In genomic region chr5:64666256-64666655, GRCm38 (mm10) we compare ENCODE assay signal across 18 mouse cellular contexts.
DNase-seq lines count a peak whose midpoint lies in the region; ATAC-seq and TF ChIP-seq lines count a peak whose summit lies in the region.
"Had no signal": no experiment of that assay in that cellular context is flagged by ENCODE, and none has a peak within 500 bp of the region (broad histone marks: within the 10 kb centered on the region; RNA-seq: fewer than 3 reads in every experiment).

No protein-coding gene starts in this region.

- no peaks in the 10 kb centered on the region for H3K79me2 ChIP-seq in liver, adult 2 months (ENCODE audit: control insufficient read depth, insufficient read depth, low read length)

- 45% methylated on average over 3 of the region's 3 CpGs for WGBS in heart, embryonic 11.5 days (ENCODE audit: insufficient replicate concordance)
- WGBS in liver, adult 2 months = 58% methylated on average over 3 of the region's 3 CpGs
- WGBS in liver, embryonic 11.5 days = 69% methylated on average over 3 of the region's 3 CpGs
- WGBS in kidney, postnatal 0 days = 24% methylated on average over 3 of the region's 3 CpGs
- WGBS in limb, embryonic 14.5 days = 30% methylated on average over 3 of the region's 3 CpGs

- peak; percentile 33 to 37 for DNase-seq in heart, adult 18-20 months
- DNase-seq in liver, adult 2 months (ENCODE audit: extremely low read depth, low read depth, low spot score) = peak; percentile 13
- no peak for DNase-seq in liver, embryonic 11.5 days (ENCODE audit: low spot score)
- peak; percentile 79 for DNase-seq in kidney, postnatal 0 days (ENCODE audit: low spot score)
- peak; percentile 37 for DNase-seq in limb, embryonic 14.5 days (ENCODE audit: low spot score)
- no peak for DNase-seq in layer of hippocampus, postnatal 25 days (ENCODE audit: extremely low spot score in 1 of 2, low spot score in 1 of 2)
- DNase-seq in layer of hippocampus, adult 11-12 months (ENCODE audit: low spot score) = no peak
- DNase-seq: cerebellum, postnatal 14 days; layer of hippocampus, adult 9-11 months; midbrain, embryonic 14.5 days; retina, postnatal 1 day; thymus, adult 18-20 months had no signal

- no peak overlapping the region for H3K27ac ChIP-seq in heart, embryonic 11.5 days (ENCODE audit: low read depth, low read length)
- no peak overlapping the region for H3K27ac ChIP-seq in liver, adult 2 months (replicated peaks; ENCODE audit: insufficient read depth, low read depth, low read length)
- H3K27ac ChIP-seq in liver, embryonic 11.5 days (ENCODE audit: low read depth, low read length) = no peak overlapping the region
- H3K27ac ChIP-seq in kidney, postnatal 0 days = peak overlapping the region; percentile 42; the same call in 1 of the 2 replicates
- H3K27ac ChIP-seq in limb, embryonic 14.5 days (replicated peaks; ENCODE audit: low read depth, low read length) = no peak overlapping the region
- H3K27ac ChIP-seq: forebrain, embryonic 13.5 days; heart, embryonic 15.5 days; hindbrain, embryonic 12.5 days had no signal

- H3K27me3 ChIP-seq in heart, embryonic 11.5 days (ENCODE audit: control insufficient read depth, insufficient read depth, low read length) = no peaks in the 10 kb centered on the region
- H3K27me3 ChIP-seq in liver, adult 2 months (ENCODE audit: control insufficient read depth, insufficient read depth, low read length) = no peaks in the 10 kb centered on the region
- no peaks in the 10 kb centered on the region for H3K27me3 ChIP-seq in liver, embryonic 11.5 days (replicated peaks; ENCODE audit: control insufficient read depth, insufficient read depth, low read length)
- no peaks in the 10 kb centered on the region for H3K27me3 ChIP-seq in kidney, postnatal 0 days (ENCODE audit: insufficient read depth, low read length)
- H3K27me3 ChIP-seq in limb, embryonic 14.5 days (ENCODE audit: control insufficient read depth, insufficient read depth, low read length) = no peaks in the 10 kb centered on the region
- H3K27me3 ChIP-seq: forebrain, embryonic 13.5 days; heart, embryonic 15.5 days; hindbrain, embryonic 12.5 days; liver, embryonic 12.5 days had no signal

- no peak for TF ChIP-seq CTCF in liver, adult 2 months (IDR thresholded peaks at IDR 0.05; ENCODE audit: low read depth, low read length)
- TF ChIP-seq CTCF in kidney, postnatal 0 days (IDR thresholded peaks at IDR 0.05; ENCODE audit: low read depth) = peak; percentile 19; the same call in 1 of the 2 replicates

- no peak overlapping the region for H3K9ac ChIP-seq in heart, embryonic 11.5 days (ENCODE audit: low read depth, low read length)
- H3K9ac ChIP-seq in liver, adult 2 months (ENCODE audit: low read depth, low read length) = no peak overlapping the region
- no peak overlapping the region for H3K9ac ChIP-seq in liver, embryonic 11.5 days (ENCODE audit: low read depth, low read length)
- H3K9ac ChIP-seq in kidney, postnatal 0 days (ENCODE audit: low read depth, low read length) = no peak overlapping the region
- no peak overlapping the region for H3K9ac ChIP-seq in limb, embryonic 14.5 days (ENCODE audit: low read depth, low read length, severe bottlenecking)
- H3K9ac ChIP-seq: forebrain, embryonic 13.5 days; heart, embryonic 15.5 days; hindbrain, embryonic 12.5 days; liver, embryonic 12.5 days had no signal

- no peak overlapping the region for H3K4me3 ChIP-seq in heart, embryonic 11.5 days (ENCODE audit: low read depth, low read length)
- no peak overlapping the region for H3K4me3 ChIP-seq in liver, adult 2 months (ENCODE audit: insufficient read depth, low read depth, low read length)
- no peak overlapping the region for H3K4me3 ChIP-seq in liver, embryonic 11.5 days (ENCODE audit: low read depth, low read length)
- no peak overlapping the region for H3K4me3 ChIP-seq in kidney, postnatal 0 days (replicated peaks; ENCODE audit: low read depth, low read length)
- no peak overlapping the region for H3K4me3 ChIP-seq in limb, embryonic 14.5 days (replicated peaks; ENCODE audit: low read length)
- H3K4me3 ChIP-seq: forebrain, embryonic 13.5 days; heart, embryonic 15.5 days; hindbrain, embryonic 12.5 days; liver, embryonic 12.5 days had no signal

- no peaks in the 10 kb centered on the region for H3K36me3 ChIP-seq in heart, embryonic 11.5 days (ENCODE audit: control insufficient read depth, insufficient read depth, low read length)
- H3K36me3 ChIP-seq in liver, adult 2 months (ENCODE audit: control insufficient read depth, insufficient read depth, low read length) = no peaks in the 10 kb centered on the region
- no peaks in the 10 kb centered on the region for H3K36me3 ChIP-seq in liver, embryonic 11.5 days (ENCODE audit: control insufficient read depth, insufficient read depth, low read length)
- no peaks in the 10 kb centered on the region for H3K36me3 ChIP-seq in kidney, postnatal 0 days (ENCODE audit: insufficient read depth, low read length)
- H3K36me3 ChIP-seq in limb, embryonic 14.5 days (ENCODE audit: control insufficient read depth, insufficient read depth, low read length) = no peaks in the 10 kb centered on the region
- H3K36me3 ChIP-seq: heart, embryonic 15.5 days; hindbrain, embryonic 12.5 days; liver, embryonic 12.5 days had no signal

- no peak for ATAC-seq in heart, embryonic 11.5 days (replicated peaks; ENCODE audit: insufficient number of reproducible peaks, low FRiP score, low TSS enrichment)
- ATAC-seq in liver, embryonic 11.5 days (replicated peaks; ENCODE audit: low FRiP score) = no peak
- ATAC-seq in kidney, postnatal 0 days (replicated peaks; ENCODE audit: low FRiP score, low read depth) = no peak
- ATAC-seq in limb, embryonic 14.5 days (ENCODE audit: low FRiP score, low read depth) = no peak
- ATAC-seq: forebrain, embryonic 13.5 days; inflammation-experienced regulatory T-cells, adult 6 months had no signal

- no peak overlapping the region for H3K4me2 ChIP-seq in heart, embryonic 11.5 days
- no peak overlapping the region for H3K4me2 ChIP-seq in liver, embryonic 11.5 days
- H3K4me2 ChIP-seq in kidney, postnatal 0 days (ENCODE audit: low read length) = no peak overlapping the region
- H3K4me2 ChIP-seq in limb, embryonic 14.5 days (replicated peaks; ENCODE audit: low read depth, low read length, severe bottlenecking) = no peak overlapping the region
- H3K4me2 ChIP-seq: forebrain, embryonic 13.5 days; heart, embryonic 15.5 days; hindbrain, embryonic 12.5 days; liver, embryonic 12.5 days had no signal

- no peaks in the 10 kb centered on the region for H3K9me3 ChIP-seq in heart, embryonic 11.5 days (replicated peaks; ENCODE audit: control insufficient read depth, low read length)
- H3K9me3 ChIP-seq in liver, embryonic 11.5 days (ENCODE audit: control insufficient read depth, low read length) = no peaks in the 10 kb centered on the region
- no peaks in the 10 kb centered on the region for H3K9me3 ChIP-seq in kidney, postnatal 0 days (replicated peaks; ENCODE audit: low read length)
- no peaks in the 10 kb centered on the region for H3K9me3 ChIP-seq in limb, embryonic 14.5 days (ENCODE audit: control insufficient read depth, low read length)
- H3K9me3 ChIP-seq: forebrain, embryonic 13.5 days; heart, embryonic 15.5 days; hindbrain, embryonic 12.5 days; liver, embryonic 12.5 days had no signal

- H3K4me1 ChIP-seq in heart, embryonic 11.5 days (ENCODE audit: control insufficient read depth, insufficient read depth, low read length) = no peaks in the 10 kb centered on the region
- no peaks in the 10 kb centered on the region for H3K4me1 ChIP-seq in liver, adult 2 months (ENCODE audit: control insufficient read depth, insufficient read depth, low read length)
- H3K4me1 ChIP-seq in liver, embryonic 11.5 days (replicated peaks; ENCODE audit: control insufficient read depth, insufficient read depth, low read length) = peaks cover 2% of the 10 kb centered on the region; the same call in 1 of the 2 replicates
- 0 out of 2 replicates have a peak, but pooled peaks cover 3% of the 10 kb centered on the region for H3K4me1 ChIP-seq in kidney, postnatal 0 days (replicated peaks; ENCODE audit: insufficient read depth, low read length)
- peaks cover 5% of the 10 kb centered on the region; the same call in 1 of the 2 replicates for H3K4me1 ChIP-seq in limb, embryonic 14.5 days (ENCODE audit: control insufficient read depth, insufficient read depth, low read length)
- H3K4me1 ChIP-seq: forebrain, embryonic 13.5 days; heart, embryonic 15.5 days had no signal

- TF ChIP-seq POLR2A in liver, adult 2 months (IDR thresholded peaks at IDR 0.05; ENCODE audit: extremely low read depth, insufficient read depth, low read length) = no peak
- no peak for TF ChIP-seq POLR2A in limb, embryonic 14.5 days (IDR thresholded peaks at IDR 0.05; ENCODE audit: borderline replicate concordance, extremely low read depth, insufficient read depth, insufficient read length)

Comparison
In these comparisons a context has a peak if more than half of its experiments do, and no peak if none do; other contexts are left out.
1. DNase-seq: peak in heart, adult 18-20 months (2 of 2), liver, adult 2 months (single experiment), kidney, postnatal 0 days (single experiment) and limb, embryonic 14.5 days (single experiment); none in liver, embryonic 11.5 days (single experiment), layer of hippocampus, postnatal 25 days (0 of 2) and layer of hippocampus, adult 11-12 months (single experiment).